Mouse (Mus musculus): Measurements from ENCODE around the gene Grk3.
A peak's percentile ranks its signal among the peaks of the same experiment; 100 is the strongest.

Gene Grk3

GRCm38 (mm10) chr5:112868620-112869019, 147.0 kb downstream of the Grk3 start:
- DNase-seq (ENCODE audit: low spot score): no peak

GRCm38 (mm10) chr5:112864719-112865367, 150.7 kb downstream of the Grk3 start:
- peak; percentile 34 for DNase-seq (ENCODE audit: low spot score)

Data from urinary bladder, postnatal 14 days (tissue).